Mouse (Mus musculus): Measurements from ENCODE around the gene E130309D02Rik.

DNA sequence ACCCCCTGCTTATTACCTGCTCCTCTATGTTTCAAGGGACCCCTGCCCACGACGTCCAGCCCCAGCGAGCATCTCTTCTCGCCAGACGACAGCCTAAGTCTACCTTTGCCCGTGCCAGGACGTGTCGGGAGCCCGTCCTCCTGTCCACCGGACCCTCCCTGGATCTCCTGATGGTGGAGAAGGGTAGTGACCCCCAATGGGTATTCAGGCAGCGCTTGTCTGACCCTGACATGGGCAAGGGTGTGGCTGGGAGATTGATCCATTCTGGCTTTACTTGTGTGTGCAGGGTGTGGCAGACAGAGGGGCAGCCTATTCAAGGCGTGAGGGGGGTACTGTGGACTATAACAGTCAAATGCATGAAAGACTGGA, 45.0 kb downstream of the E130309D02Rik start:
- TF ChIP-seq POLR2A (IDR thresholded peaks at IDR 0.05; ENCODE audit: insufficient read depth, low read length), result no peak
- no peak for TF ChIP-seq CTCF (IDR thresholded peaks at IDR 0.05; ENCODE audit: low read depth, low read length)
- no peak for TF ChIP-seq EP300 (IDR thresholded peaks at IDR 0.05; ENCODE audit: insufficient read depth, low read depth, low read length)

Measured in ES-Bruce4 (cell line).